Mouse (Mus musculus) inflammation-experienced regulatory T-cells, adult 6 months (primary cell): ENCODE data around the gene Gm34302. TPM values are rescaled to one million over a fixed set of nuclear protein-coding genes. Genes with fewer than 3 reads are reported as not detected.
"Not testable (repeated sequence)": the region's sequence is repeated elsewhere in the genome, so short reads cannot be mapped to it uniquely, and the experiment has no call there.

Experiments
- ATAC-seq: one replicate; pipeline ENCODE4 v1.8.0; 2017
- polyA plus RNA-seq, 3 experiments: library from polyadenylated mRNA; unstranded; fragments of 100-300 nt; shearing (Covaris generic); gene quantifications; one replicate each; pipeline ENCODE4 v1.2.1; 2017

Gene Gm34302
- polyA plus RNA-seq: not detected

DNA sequence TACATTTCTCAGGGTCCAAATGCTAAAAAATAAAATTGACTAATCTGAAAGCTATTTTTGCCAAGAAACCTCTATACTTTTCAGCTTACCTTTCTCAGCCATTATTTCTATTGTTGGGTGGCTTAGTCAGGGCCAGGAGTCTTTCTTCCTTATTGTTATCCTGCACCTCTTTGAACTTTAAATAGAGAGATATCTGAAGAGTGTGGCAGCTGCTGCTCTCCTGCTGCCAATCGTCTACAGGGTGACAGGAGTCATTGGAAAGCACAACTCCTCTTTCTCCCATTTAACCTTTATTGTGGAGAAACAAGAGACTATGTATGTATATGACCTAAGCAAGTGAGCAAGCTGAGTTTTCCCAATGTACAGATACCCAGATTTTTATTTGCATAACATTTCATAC is at the start of gene Gm34302:
Gm34302 (minus strand) TSS at position 154 of the 400 bp plus-strand sequence.
- ATAC-seq: no peak

DNA sequence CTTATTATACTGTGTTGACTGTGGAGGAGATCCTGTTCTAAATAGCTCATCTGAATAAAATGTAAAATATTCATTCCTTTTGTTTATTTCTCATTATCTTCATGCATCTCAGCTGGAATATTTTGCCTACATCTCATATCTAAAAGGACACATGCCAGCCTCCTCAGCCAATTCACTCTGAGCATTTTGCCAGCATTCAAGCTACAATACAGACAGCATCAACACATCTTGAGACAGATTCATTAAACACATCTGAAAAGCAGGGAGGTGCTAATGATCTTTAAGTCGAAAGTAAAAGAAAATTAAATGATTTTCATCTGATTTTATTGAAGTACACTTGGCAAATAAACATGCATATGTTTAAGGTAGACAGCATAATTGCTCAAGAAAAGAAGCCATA is 48.2 kb upstream of the Gm34302 start:
- ATAC-seq: no peak

DNA sequence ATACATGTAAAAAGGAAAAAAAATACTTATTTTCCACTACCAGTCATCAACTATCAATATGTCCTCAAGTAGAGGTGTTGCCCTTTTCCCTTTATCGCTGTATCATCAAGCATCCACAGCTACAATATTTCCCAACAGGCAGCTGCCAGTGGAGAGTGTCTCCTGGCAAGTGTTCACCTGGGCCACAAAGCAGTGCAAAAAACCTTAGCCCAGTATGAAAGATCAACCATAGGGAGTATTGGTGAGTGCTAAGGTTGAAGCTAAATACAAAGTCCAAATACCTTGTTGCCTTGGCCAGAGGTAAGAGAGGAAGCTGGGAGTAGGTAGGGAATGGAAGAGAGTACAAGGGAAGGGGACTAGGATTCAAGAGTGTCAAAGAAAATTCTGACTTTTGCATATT is 34.0 kb upstream of the Gm34302 start:
- ATAC-seq: no peak

DNA sequence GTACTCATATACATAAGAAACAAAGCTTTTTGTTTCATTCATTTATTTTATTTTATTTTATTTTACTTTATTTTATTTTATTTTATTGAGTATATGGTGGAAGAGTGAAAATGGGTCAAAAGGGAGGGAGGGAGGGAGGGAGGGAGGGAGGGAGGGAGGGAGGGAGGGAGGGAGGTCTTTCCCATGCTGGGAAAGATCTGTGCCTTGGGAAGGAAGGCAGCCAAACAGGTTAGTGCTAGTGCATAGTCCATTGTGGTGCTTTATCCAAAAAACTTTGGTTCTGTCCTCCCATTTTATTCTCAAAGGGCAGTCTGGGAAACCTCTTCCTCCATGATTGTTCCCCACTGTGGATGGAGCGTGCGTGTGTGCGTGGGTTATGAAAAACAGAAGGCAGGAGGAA is 32.6 kb upstream of the Gm34302 start:
- not testable (repeated sequence) for ATAC-seq

DNA sequence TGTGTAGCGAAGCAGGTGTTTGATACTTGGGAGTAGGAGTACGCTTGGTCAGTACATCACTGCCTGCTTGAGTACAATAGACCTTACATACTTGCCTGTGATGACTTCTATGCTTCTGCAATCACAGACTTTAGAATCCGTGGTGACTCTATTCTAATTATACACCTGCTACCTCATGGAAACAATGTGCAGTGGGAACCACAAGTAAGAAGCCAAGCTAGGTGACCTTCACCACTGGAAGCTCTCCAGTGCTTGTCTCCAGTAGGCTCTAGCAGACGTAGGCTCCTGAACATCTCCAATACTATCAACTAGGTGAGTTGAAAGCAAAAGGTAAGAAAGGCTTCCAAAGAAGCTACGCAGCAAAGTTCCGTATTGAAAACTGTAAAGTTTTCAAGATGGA is 27.6 kb upstream of the Gm34302 start:
- ATAC-seq: no peak

DNA sequence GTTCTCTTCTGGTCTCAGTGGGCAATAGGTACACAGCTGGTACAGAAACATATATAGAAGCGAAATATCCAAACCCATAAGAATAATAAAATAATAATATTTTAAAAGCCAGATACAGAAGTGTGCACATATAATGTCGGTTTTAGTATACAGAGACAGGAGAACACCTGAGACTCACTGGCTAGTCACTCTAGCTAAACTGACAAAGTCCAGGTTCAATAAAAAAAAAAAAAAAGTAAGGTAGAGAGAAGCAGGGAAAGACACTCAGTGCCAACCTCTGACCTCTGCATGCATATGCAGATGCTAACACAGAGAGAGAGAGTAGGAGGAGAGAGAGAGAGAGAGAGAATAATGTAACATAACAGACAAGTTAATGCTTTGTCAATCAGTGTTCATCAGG is 25.8 kb upstream of the Gm34302 start:
- ATAC-seq: no peak

DNA sequence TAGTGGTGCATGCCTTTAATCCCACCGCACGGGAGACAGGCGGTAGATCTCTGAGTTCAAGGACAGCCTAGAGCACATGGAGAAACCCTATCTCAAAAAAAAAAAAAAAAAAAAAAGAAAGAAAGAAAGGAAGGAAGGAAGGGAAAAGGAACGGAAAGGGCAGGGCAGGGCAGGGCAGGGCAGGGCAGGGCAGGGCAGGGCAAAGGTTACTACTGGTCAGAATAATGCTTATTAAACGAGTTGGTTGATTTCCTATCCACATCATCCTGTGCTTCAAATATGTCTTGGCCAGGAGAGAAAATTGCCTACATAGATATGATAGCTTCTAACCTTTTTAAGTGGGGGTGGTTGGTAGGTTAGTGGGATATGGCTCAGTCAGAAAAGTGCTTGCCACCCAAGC is 25.2 kb upstream of the Gm34302 start:
- ATAC-seq: no peak

DNA sequence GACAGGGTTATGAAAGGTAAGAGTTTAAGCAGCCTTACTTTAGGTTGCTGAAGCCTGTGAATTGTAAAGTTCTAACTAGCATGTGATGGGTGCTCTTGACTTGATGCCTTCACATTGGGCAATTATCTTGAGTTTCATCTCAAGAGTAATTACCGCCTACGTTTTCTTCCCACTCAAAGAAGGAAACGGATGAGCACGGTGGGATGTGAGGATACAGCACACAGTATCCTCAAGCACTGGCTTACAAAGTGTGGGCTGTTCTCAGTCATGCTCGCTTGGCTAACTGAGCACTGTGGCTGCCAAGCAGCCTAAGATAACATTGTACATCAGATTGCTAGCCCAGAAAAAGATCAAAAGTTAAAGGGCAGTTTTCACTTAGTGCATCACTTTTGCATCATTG is 20.8 kb upstream of the Gm34302 start:
- ATAC-seq: no peak

DNA sequence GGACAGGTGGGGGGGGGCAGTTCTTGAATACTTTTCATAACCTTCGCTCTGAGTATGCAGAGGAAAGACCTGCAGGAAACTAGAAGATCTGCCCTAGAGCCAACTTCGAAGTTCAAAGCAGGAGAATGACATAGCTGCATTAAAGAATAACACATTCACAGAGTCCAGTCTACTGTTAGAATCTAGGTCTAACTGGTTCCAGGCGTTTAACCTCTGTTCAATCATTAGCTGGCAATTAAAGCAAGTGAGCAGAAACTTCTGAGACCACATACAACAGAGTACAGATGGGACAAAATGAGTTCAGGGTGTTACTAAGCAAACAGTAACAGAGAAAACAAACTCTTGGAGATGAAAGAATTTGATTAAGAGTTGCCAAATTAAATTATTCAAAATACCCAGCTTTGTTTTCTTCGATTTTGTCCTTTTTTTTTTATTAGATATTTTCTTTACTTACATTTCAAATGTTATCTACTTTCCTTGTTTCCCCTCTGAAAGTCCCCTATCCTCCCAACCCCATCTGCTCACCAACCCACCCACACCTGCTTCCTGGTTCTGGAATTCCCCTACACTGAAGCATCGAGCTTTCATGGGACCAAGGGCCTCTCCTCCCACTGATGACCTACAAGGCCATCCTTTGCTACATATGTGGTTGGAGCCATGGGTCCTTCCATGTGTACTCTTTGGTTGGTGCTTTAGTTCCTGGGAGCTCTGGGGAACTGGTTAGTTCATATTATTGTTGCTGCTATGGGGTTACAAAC is 11.1 kb upstream of the Gm34302 start:
- no peak for ATAC-seq

DNA sequence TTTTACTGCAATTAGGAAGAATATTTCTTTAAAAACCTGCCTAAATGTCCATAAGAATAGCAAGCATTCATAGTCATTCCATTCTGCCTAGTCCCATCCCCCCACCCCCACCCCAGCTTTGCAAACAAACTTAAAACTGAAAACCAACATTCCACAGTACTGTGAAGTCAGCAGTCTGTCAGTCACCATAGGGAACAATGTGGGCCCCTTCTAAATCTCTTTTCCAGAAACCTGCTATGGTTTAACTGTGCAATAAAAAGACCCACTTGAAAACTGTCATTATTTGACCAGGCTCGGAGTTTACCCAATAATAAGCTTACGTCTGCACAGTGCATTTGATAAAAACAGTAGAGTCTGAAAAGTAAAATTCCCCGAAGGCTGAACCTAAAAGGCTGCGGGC is 9.9 kb upstream of the Gm34302 start:
- no peak for ATAC-seq

DNA sequence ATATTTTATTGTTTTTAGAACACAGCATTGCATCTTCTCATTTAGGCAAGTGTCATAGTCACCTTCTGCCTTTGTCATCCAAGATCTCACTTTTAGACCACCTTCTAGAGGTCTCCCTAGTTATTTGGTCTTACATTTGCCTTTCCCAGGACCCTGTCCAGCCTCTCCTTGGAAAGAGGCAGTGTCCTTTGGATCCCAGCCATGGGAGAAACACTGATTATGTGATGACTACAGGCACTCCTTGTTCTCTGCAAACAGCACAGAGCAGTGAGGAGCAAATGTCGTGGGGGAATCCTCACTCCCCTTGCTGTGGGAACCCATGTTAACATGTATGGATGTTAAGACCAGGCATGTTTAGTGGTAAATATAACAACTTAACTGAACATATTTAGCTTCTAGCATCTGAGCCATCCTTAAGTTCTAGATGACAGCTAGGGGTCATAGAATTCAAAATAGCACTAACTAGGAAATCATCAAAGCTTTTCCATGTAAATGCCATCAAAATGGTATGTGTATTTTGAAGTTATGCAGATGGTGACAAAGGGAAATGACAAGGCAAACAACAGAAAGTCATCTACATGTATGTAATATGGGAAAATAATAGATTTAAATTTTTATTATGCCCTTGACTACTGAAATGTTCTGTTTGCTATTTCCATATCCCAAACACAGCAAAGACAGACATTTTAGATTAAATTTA is 43.1 kb downstream of the Gm34302 start:
- ATAC-seq: no peak

DNA sequence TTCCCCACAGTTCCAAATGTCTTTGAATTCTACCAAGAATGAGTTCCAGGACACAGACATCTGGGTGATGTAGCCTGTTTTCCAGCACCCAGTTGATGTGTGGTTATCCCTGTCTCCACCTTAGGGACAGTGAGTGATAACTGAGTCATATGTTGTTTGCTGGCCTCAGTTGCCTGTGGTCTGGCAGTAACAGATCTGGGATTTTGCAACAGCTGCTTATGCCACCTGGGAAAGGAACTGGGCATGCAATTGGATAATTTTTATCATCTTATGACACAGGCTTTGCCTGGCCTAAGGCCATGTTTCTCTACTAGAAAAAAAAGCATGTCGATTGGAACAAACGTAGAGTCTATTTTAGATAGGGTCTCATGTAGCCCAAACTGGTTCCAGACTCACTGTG is 43.9 kb downstream of the Gm34302 start:
- ATAC-seq: no peak

DNA sequence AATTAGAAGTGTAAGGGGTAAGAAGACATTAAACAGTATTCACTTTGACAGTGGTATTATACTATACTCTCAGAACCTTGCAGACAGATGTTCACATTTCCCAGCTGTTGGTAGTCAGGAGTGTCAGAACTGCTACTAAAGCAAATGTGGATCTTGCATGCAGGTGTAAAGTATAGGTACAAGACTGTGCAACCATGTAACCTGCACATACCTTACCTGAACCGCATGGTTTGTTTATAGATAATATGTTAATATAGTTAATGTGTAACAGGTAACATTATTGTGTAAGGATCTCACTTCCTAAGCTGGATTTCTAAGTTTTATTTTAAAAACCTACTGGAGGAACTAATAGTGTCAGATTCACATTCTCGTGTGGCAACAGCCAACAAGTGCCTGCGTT is 44.8 kb downstream of the Gm34302 start:
- ATAC-seq: no peak

Other genes with a start within 250 kb of the Gm34302 start
- not detected for gene Mme, start 242.3 kb downstream of the Gm34302 start, polyA plus RNA-seq